Mouse (Mus musculus) embryonic facial prominence, embryonic 15.5 days (tissue): ENCODE measurements around the gene Eaf2. TPM values are rescaled to one million over a fixed set of nuclear protein-coding genes. Genes with fewer than 3 reads are reported as not detected.

Experiments used
- ATAC-seq: fragments of 200-750 bp; cut with Nextera tagmentation; 2 replicates; pipeline ENCODE4 v1.8.0; 2017; ENCODE audit warnings: low read depth, moderate TSS enrichment; ENCODE audit not compliant: insufficient number of reproducible peaks, low FRiP score, low TSS enrichment
- H3K27ac ChIP-seq: fragments of 300-500 bp; sonication (generic); replicated peaks from 2 replicates; pipeline ENCODE4 v1.5.1; 2015; ENCODE audit warnings: mild to moderate bottlenecking, inconsistent platforms
- H3K27me3 ChIP-seq: fragments of 300-500 bp; sonication (generic); 2 replicates; pipeline ENCODE4 v1.6.1; 2015; ENCODE audit warnings: inconsistent platforms
- H3K36me3 ChIP-seq: fragments of 300-500 bp; sonication (generic); 2 replicates; pipeline ENCODE4 v1.6.1; 2015; ENCODE audit warnings: mild to moderate bottlenecking, inconsistent platforms
- H3K4me1 ChIP-seq: fragments of 300-500 bp; sonication (generic); 2 replicates; pipeline ENCODE4 v1.6.1; 2015; ENCODE audit warnings: inconsistent platforms
- H3K4me2 ChIP-seq: fragments of 300-500 bp; sonication (generic); replicated peaks from 2 replicates; pipeline ENCODE4 v1.6.1; 2015; ENCODE audit warnings: mild to moderate bottlenecking, inconsistent platforms
- H3K4me3 ChIP-seq: fragments of 300-500 bp; sonication (generic); replicated peaks from 2 replicates; pipeline ENCODE4 v1.5.1; 2015; ENCODE audit warnings: mild to moderate bottlenecking, inconsistent platforms
- H3K9ac ChIP-seq: fragments of 300-500 bp; sonication (generic); 2 replicates; pipeline ENCODE4 v1.6.1; 2015; ENCODE audit warnings: inconsistent platforms
- H3K9me3 ChIP-seq: fragments of 300-500 bp; sonication (generic); replicated peaks from 2 replicates; pipeline ENCODE4 v1.6.1; 2016; ENCODE audit warnings: inconsistent platforms
- WGBS: fragments of 180-500 bp; shearing (Covaris S2); methylation state at CpG from one replicate; pipeline ENCODE4 v1.1.7; 2015; 5-methylcytosine and 5-hydroxymethylcytosine counted together
- polyA plus RNA-seq: library from polyadenylated mRNA; unstranded; fragments of >200 nt; fragmentation: Nextera tagmentation; extraction: Ambion mirVana; gene quantifications from 2 replicates; pipeline ENCODE4 v1.2.1, GENCODE M21; 2015

Eaf2 gene
- polyA plus RNA-seq = 7.5 and 8.1 TPM in 2 replicates

GRCm38 (mm10) chr16:36874583-36875275, at the start of gene Eaf2, which contains the start of gene Golgb1:
Gene Eaf2 (minus strand): TSS chr16:36875003.
Gene Golgb1 (plus strand): TSS chr16:36875140.
- peaks cover 7% of the 10 kb centered on the region for H3K36me3 ChIP-seq
- no peaks in the 10 kb centered on the region for H3K9me3 ChIP-seq
- ATAC-seq = peak; percentile 100
- H3K27me3 ChIP-seq = no peaks in the 10 kb centered on the region
- peak within 1 kb of the TSS; percentile 76 for H3K9ac ChIP-seq
- peak within 1 kb of the TSS; percentile 59 for H3K4me2 ChIP-seq
- peak within 1 kb of the TSS; percentile 82 for H3K4me3 ChIP-seq
- H3K4me1 ChIP-seq = peaks cover 17% of the 10 kb centered on the region
- H3K27ac ChIP-seq = peak within 1 kb of the TSS; percentile 82
- WGBS = under 1% methylated on average over 43 of the region's 43 CpGs

DNA sequence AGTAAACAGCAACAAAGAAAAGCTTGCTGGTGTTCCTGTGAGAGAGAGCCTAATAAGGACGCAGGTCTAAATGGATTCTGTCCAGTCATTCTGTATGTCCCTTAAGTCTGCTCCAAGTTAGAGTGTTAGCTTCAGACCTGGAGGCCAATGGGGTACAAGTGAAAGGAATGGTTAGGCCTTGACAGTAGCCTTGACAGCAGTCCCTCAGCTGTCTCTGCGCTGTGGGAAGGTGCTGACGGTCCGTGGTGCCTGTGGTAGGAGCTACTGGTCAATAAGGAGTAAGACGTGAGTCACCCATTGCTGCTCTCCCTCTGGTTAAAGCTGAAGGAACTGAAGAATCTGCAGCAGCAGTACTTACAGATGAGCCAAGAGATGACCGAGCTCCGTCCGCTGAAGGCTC, 49.5 kb upstream of the Eaf2 start:
- Histone ChIP-seq H3K27me3 (no peaks in the 10 kb centered on the region), H3K4me1 (no peaks in the 10 kb centered on the region), H3K4me3 (no peak overlapping the region), H3K9ac (no peak overlapping the region), H3K27ac (no peak overlapping the region), H3K36me3 (peaks cover 78% of the 10 kb centered on the region), H3K9me3 (no peaks in the 10 kb centered on the region), H3K4me2 (no peak overlapping the region)
- WGBS = 93% methylated on average over 8 of the region's 8 CpGs
- ATAC-seq = no peak

- peaks cover 75% of the 10 kb centered on the region for H3K36me3 ChIP-seq
- no peak overlapping the region for H3K27ac ChIP-seq
- no peak overlapping the region for H3K9ac ChIP-seq
- H3K27me3 ChIP-seq = no peaks in the 10 kb centered on the region
- no peak overlapping the region for H3K4me3 ChIP-seq
- H3K9me3 ChIP-seq = no peaks in the 10 kb centered on the region
- 76% methylated on average over 6 of the region's 6 CpGs for WGBS
- H3K4me2 ChIP-seq = no peak overlapping the region
- no peak for ATAC-seq
- H3K4me1 ChIP-seq = no peaks in the 10 kb centered on the region
Measured at GRCm38 (mm10) chr16:36921980-36922379, 47.2 kb upstream of the Eaf2 start.

DNA sequence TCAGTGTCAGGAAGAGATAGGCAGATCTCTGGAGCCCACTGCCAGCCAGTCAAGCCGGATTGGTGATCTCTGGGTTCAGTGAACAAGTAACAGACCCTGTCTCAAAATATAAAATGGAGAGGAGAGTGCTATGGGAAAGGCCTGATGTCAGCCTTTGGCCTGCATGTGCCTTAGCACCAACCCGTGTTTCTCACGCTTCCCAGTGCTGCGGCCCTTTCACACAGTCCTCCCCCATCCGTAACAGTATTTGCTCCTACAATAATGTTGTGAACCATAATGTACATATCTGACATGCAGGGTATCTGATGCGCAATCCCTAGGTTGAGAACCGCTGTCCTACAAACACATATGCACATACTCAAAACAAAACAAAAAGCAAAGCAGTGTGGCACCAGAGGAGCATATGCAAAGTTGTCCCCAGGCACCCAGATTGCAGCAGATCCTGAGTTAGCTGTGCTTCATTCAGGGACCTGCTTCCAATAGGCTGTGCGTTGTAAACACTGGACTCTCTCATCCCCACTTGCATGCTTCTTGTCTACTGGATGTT, 46.3 kb upstream of the Eaf2 start:
- no peaks in the 10 kb centered on the region for H3K4me1 ChIP-seq
- no peaks in the 10 kb centered on the region for H3K9me3 ChIP-seq
- no peak overlapping the region for H3K27ac ChIP-seq
- no peak overlapping the region for H3K9ac ChIP-seq
- no peak overlapping the region for H3K4me3 ChIP-seq
- WGBS = 91% methylated on average over 8 of the region's 8 CpGs
- ATAC-seq = no peak
- peaks cover 74% of the 10 kb centered on the region for H3K36me3 ChIP-seq
- H3K27me3 ChIP-seq = no peaks in the 10 kb centered on the region
- no peak overlapping the region for H3K4me2 ChIP-seq

- no peaks in the 10 kb centered on the region for H3K9me3 ChIP-seq
- H3K27me3 ChIP-seq = no peaks in the 10 kb centered on the region
- peaks cover 73% of the 10 kb centered on the region for H3K36me3 ChIP-seq
- WGBS = 82% methylated on average over 3 of the region's 3 CpGs
- H3K27ac ChIP-seq = no peak overlapping the region
- H3K4me1 ChIP-seq = no peaks in the 10 kb centered on the region
- no peak overlapping the region for H3K4me2 ChIP-seq
- H3K9ac ChIP-seq = no peak overlapping the region
- no peak for ATAC-seq
- no peak overlapping the region for H3K4me3 ChIP-seq
Measured at GRCm38 (mm10) chr16:36920410-36920809, 45.6 kb upstream of the Eaf2 start.

GRCm38 (mm10) chr16:36918505-36918904, 43.7 kb upstream of the Eaf2 start:
- no peak for ATAC-seq
- WGBS = 95% methylated on average over 10 of the region's 10 CpGs
- Histone ChIP-seq H3K27me3 (no peaks in the 10 kb centered on the region), H3K27ac (no peak overlapping the region), H3K4me1 (no peaks in the 10 kb centered on the region), H3K9ac (no peak overlapping the region), H3K4me2 (no peak overlapping the region), H3K4me3 (no peak overlapping the region), H3K9me3 (no peaks in the 10 kb centered on the region), H3K36me3 (peaks cover 80% of the 10 kb centered on the region)

DNA sequence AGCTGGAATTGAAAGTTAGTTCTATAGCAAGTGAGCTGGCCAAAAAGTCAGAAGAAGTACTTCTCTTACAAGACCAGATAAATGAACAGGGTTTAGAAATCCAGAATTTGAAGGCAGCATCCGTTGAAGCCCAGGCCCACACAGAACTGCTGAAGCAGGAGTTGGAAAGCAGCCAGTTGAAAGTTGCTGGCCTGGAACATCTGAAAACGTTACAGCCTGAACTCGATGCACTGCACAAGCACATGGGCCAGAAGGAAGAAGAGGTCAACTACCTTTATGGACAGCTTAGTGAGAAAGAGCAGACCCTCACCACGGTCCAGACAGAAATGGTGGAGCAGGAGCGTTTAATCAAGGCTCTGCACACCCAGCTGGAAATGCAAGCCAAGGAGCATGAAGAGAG, 39.4 kb upstream of the Eaf2 start:
- ATAC-seq = no peak; the same call in 1 of the 2 replicates
- no peak overlapping the region for H3K27ac ChIP-seq
- WGBS = 75% methylated on average over 5 of the region's 5 CpGs
- no peaks in the 10 kb centered on the region for H3K4me1 ChIP-seq
- H3K36me3 ChIP-seq = peaks cover 85% of the 10 kb centered on the region
- no peak overlapping the region for H3K4me2 ChIP-seq
- H3K27me3 ChIP-seq = no peaks in the 10 kb centered on the region
- no peak overlapping the region for H3K9ac ChIP-seq
- H3K9me3 ChIP-seq = no peaks in the 10 kb centered on the region
- no peak overlapping the region for H3K4me3 ChIP-seq

DNA sequence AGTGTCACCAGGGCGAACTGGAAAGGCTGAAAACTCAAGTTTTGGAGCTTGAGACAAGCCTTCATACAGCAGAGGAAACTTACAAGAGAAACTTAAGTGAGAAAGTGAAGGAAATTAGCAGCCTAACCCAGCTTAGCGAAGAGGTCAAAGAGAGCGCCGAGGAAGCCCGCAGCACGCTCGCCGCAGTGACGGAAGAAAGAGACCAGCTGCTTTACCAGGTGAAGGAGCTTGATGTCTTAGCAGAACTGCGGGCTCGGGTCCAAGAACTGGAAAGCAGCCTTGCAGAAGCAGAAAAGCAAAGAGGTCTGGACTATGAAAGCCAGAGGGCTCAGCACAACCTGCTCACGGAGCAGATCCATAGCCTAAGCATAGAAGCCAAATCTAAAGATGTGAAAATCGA, 37.5 kb upstream of the Eaf2 start:
- Histone ChIP-seq H3K27ac (no peak overlapping the region), H3K9me3 (no peaks in the 10 kb centered on the region), H3K27me3 (no peaks in the 10 kb centered on the region), H3K9ac (no peak overlapping the region), H3K36me3 (peaks cover 81% of the 10 kb centered on the region), H3K4me2 (no peak overlapping the region), H3K4me1 (no peaks in the 10 kb centered on the region), H3K4me3 (no peak overlapping the region)
- no peak for ATAC-seq
- WGBS = 93% methylated on average over 13 of the region's 13 CpGs

GRCm38 (mm10) chr16:36911909-36912308, 37.1 kb upstream of the Eaf2 start:
- no peaks in the 10 kb centered on the region for H3K27me3 ChIP-seq
- H3K27ac ChIP-seq = no peak overlapping the region
- H3K9ac ChIP-seq = no peak overlapping the region
- ATAC-seq = no peak
- no peak overlapping the region for H3K4me2 ChIP-seq
- no peaks in the 10 kb centered on the region for H3K4me1 ChIP-seq
- 85% methylated on average over 10 of the region's 10 CpGs for WGBS
- no peak overlapping the region for H3K4me3 ChIP-seq
- peaks cover 79% of the 10 kb centered on the region for H3K36me3 ChIP-seq
- H3K9me3 ChIP-seq = no peaks in the 10 kb centered on the region

GRCm38 (mm10) chr16:36903156-36903555, 28.4 kb upstream of the Eaf2 start:
- H3K36me3 ChIP-seq = peaks cover 68% of the 10 kb centered on the region
- H3K4me3 ChIP-seq = no peak overlapping the region
- no peaks in the 10 kb centered on the region for H3K27me3 ChIP-seq
- WGBS = 92% methylated on average over 5 of the region's 5 CpGs
- H3K27ac ChIP-seq = no peak overlapping the region
- no peaks in the 10 kb centered on the region for H3K9me3 ChIP-seq
- H3K4me1 ChIP-seq = no peaks in the 10 kb centered on the region
- no peak overlapping the region for H3K4me2 ChIP-seq
- no peak overlapping the region for H3K9ac ChIP-seq
- no peak for ATAC-seq

GRCm38 (mm10) chr16:36896712-36897111, 21.9 kb upstream of the Eaf2 start:
- Histone ChIP-seq H3K27me3 (no peaks in the 10 kb centered on the region), H3K4me2 (no peak overlapping the region), H3K27ac (no peak overlapping the region), H3K9ac (no peak overlapping the region), H3K4me1 (no peaks in the 10 kb centered on the region), H3K36me3 (peaks cover 87% of the 10 kb centered on the region), H3K4me3 (no peak overlapping the region), H3K9me3 (no peaks in the 10 kb centered on the region)
- WGBS = 95% methylated on average over 6 of the region's 6 CpGs
- no peak for ATAC-seq

- Histone ChIP-seq H3K4me1 (no peaks in the 10 kb centered on the region), H3K36me3 (peaks cover 81% of the 10 kb centered on the region), H3K4me3 (no peak overlapping the region), H3K27ac (no peak overlapping the region), H3K9me3 (no peaks in the 10 kb centered on the region), H3K27me3 (no peaks in the 10 kb centered on the region), H3K9ac (no peak overlapping the region), H3K4me2 (no peak overlapping the region)
- ATAC-seq = no peak
- WGBS = 94% methylated on average over 10 of the region's 10 CpGs
Measured at GRCm38 (mm10) chr16:36893317-36893716, 18.5 kb upstream of the Eaf2 start.
